In genomic region chrX:130173126-130173525, GRCm38 (mm10) we compare ENCODE assay signal across 17 mouse cellular contexts.
"Had no signal": no experiment of that assay in that cellular context is flagged by ENCODE, and none has a peak within 500 bp of the region (broad histone marks: within the 10 kb centered on the region; RNA-seq: fewer than 3 reads in every experiment).

No protein-coding gene starts in this region.

- H3K4me1 ChIP-seq: neural tube, embryonic 12.5 days; neural tube, embryonic 13.5 days; neural tube, embryonic 15.5 days; stomach, embryonic 15.5 days had no signal

- H3K27me3 ChIP-seq: neural tube, embryonic 12.5 days; neural tube, embryonic 13.5 days; neural tube, embryonic 15.5 days; stomach, embryonic 15.5 days had no signal

- H3K27ac ChIP-seq: neural tube, embryonic 12.5 days; neural tube, embryonic 13.5 days; neural tube, embryonic 15.5 days; stomach, embryonic 15.5 days; stomach, postnatal 0 days had no signal

- H3K36me3 ChIP-seq: neural tube, embryonic 12.5 days; neural tube, embryonic 13.5 days; neural tube, embryonic 15.5 days; stomach, embryonic 15.5 days had no signal

- H3K9ac ChIP-seq: neural tube, embryonic 12.5 days; neural tube, embryonic 13.5 days; neural tube, embryonic 15.5 days; stomach, embryonic 15.5 days had no signal

- DNase-seq: retina, postnatal 1 day; right cerebral cortex, adult 18-20 months; right cerebral cortex, postnatal 14 days; right cerebral cortex, postnatal 25 days; right cerebral cortex, postnatal 4 days; spleen, adult 18-20 months; thymus, adult 18-20 months; thymus, adult 2 months; thymus, postnatal 14 days; thymus, postnatal 25 days; thymus, postnatal 36 days; thymus, postnatal 4 days had no signal

- H3K4me3 ChIP-seq: neural tube, embryonic 12.5 days; neural tube, embryonic 13.5 days; neural tube, embryonic 15.5 days; stomach, embryonic 15.5 days had no signal

- H3K9me3 ChIP-seq: neural tube, embryonic 12.5 days; neural tube, embryonic 13.5 days; neural tube, embryonic 15.5 days; stomach, embryonic 15.5 days had no signal
